In genomic region chr1:124866248-124866647, GRCm38 (mm10) we compare ENCODE assay signal across 13 mouse cellular contexts.
"Had no signal": no experiment of that assay in that cellular context is flagged by ENCODE, and none has a peak within 500 bp of the region (broad histone marks: within the 10 kb centered on the region; RNA-seq: fewer than 3 reads in every experiment).

No protein-coding gene starts in this region.

- H3K9ac ChIP-seq: liver, embryonic 15.5 days; neural tube, embryonic 15.5 days had no signal

- H3K9me3 ChIP-seq: limb, embryonic 10.5 days; liver, embryonic 15.5 days; neural tube, embryonic 15.5 days had no signal

- H3K27ac ChIP-seq: layer of hippocampus, adult 2 months; limb, embryonic 10.5 days; liver, embryonic 15.5 days; midbrain, embryonic 10.5 days; neural tube, embryonic 15.5 days had no signal

- H3K4me1 ChIP-seq: limb, embryonic 10.5 days; liver, embryonic 15.5 days; midbrain, embryonic 10.5 days; neural tube, embryonic 15.5 days had no signal

- DNase-seq: kidney, adult 18-20 months; kidney, postnatal 10 days; kidney, postnatal 4 days; lung, adult 2 months; lung, postnatal 36 days; right cerebral cortex, postnatal 4 days; thymus, postnatal 36 days had no signal

- H3K4me3 ChIP-seq: layer of hippocampus, adult 2 months; limb, embryonic 10.5 days; liver, embryonic 15.5 days; midbrain, embryonic 10.5 days; myocyte; neural tube, embryonic 15.5 days had no signal

- H3K36me3 ChIP-seq: limb, embryonic 10.5 days; liver, embryonic 15.5 days; midbrain, embryonic 10.5 days; neural tube, embryonic 15.5 days had no signal
